Mouse (Mus musculus) kidney, adult 10 weeks (tissue): ENCODE data around the gene Vmn2r94. TPM values are rescaled to one million over a fixed set of nuclear protein-coding genes. Genes with fewer than 3 reads are reported as not detected.

Source experiments
- polyA plus RNA-seq: library from polyadenylated mRNA; stranded (reverse); fragments of 350-450 nt; fragmentation: Illumina TruSeq; extraction: RNeasy Lipid Tissue Mini Kit (QIAGEN cat#74804); gene quantifications from one replicate; pipeline ENCODE4 v1.2.3, GENCODE M21; 2014; ENCODE audit warnings: low read depth, low replicate concordance

The Vmn2r94 gene
- not detected for polyA plus RNA-seq

GRCm38 (mm10) chr17:18277656-18278055 is at the start of gene Vmn2r94:
Gene Vmn2r94, minus strand, starts transcription at chr17:18277756.

DNA sequence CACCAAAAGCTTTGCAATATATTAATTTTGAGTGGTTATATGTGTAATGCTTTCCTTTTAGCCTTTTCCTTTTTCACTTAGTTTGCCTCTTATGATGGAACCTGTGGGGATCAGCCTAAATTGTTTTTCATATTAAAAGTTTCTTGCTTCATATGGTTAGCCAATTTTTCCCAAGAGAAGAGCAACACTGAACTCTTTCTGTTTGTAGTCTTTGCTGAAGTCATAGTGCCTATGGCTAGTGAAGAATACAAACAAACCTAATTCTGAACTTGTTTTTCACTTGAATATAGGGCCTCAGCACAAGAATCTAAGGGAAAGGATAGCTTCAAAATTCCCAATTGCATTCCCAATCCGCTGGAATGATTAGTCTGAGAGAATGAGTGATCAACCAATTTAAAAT is 20.2 kb upstream of the Vmn2r94 start, which contains the start of gene Vmn2r93:
Gene Vmn2r93, plus strand, starts transcription at position 301 of the 400 bp plus-strand sequence.

Other genes starting within 250 kb of the Vmn2r94 start
- gene Vmn2r124, start 228.3 kb downstream of the Vmn2r94 start, polyA plus RNA-seq: not detected
- not detected for gene Vmn2r91, start 192.7 kb downstream of the Vmn2r94 start, polyA plus RNA-seq
- gene Vmn2r92, start 125.9 kb downstream of the Vmn2r94 start, polyA plus RNA-seq: not detected
- gene Vmn2r93, start 20.3 kb upstream of the Vmn2r94 start, polyA plus RNA-seq: not detected
- not detected for gene Vmn2r95, start 146.3 kb upstream of the Vmn2r94 start, polyA plus RNA-seq